Mouse (Mus musculus) neural tube, embryonic 13.5 days (tissue): Measurements from ENCODE around the gene Pald1. TPM values are rescaled to one million over a fixed set of nuclear protein-coding genes. Genes with fewer than 3 reads are reported as not detected.

Experiments
- ATAC-seq: fragments of 200-750 bp; cut with Nextera tagmentation; 2 replicates; pipeline ENCODE4 v1.8.0; 2017; ENCODE audit warnings: low read depth, mild to moderate bottlenecking, moderate TSS enrichment, moderate library complexity
- H3K27ac ChIP-seq: fragments of 300-500 bp; sonication (generic); replicated peaks from 2 replicates; pipeline ENCODE4 v1.5.1; 2015; ENCODE audit warnings: moderate library complexity, mild to moderate bottlenecking, inconsistent platforms
- H3K27me3 ChIP-seq: fragments of 300-500 bp; sonication (generic); 2 replicates; pipeline ENCODE4 v1.6.1; 2015; ENCODE audit warnings: mild to moderate bottlenecking, inconsistent platforms
- H3K36me3 ChIP-seq: fragments of 300-500 bp; sonication (generic); 2 replicates; pipeline ENCODE4 v1.6.1; 2015; ENCODE audit warnings: mild to moderate bottlenecking, inconsistent platforms
- H3K4me1 ChIP-seq: fragments of 300-500 bp; sonication (generic); replicated peaks from 2 replicates; pipeline ENCODE4 v1.6.1; 2015; ENCODE audit warnings: inconsistent platforms
- H3K4me2 ChIP-seq: fragments of 300-500 bp; sonication (generic); 2 replicates; pipeline ENCODE4 v1.6.1; 2015; ENCODE audit warnings: inconsistent platforms, mild to moderate bottlenecking, moderate library complexity
- H3K4me3 ChIP-seq: fragments of 300-500 bp; sonication (generic); 2 replicates; pipeline ENCODE4 v1.5.1; 2015; ENCODE audit warnings: mild to moderate bottlenecking, inconsistent platforms
- H3K9ac ChIP-seq: fragments of 300-500 bp; sonication (generic); 2 replicates; pipeline ENCODE4 v1.6.1; 2015; ENCODE audit warnings: moderate library complexity, mild to moderate bottlenecking, inconsistent platforms
- H3K9me3 ChIP-seq: fragments of 300-500 bp; sonication (generic); 2 replicates; pipeline ENCODE4 v1.6.1; 2016; ENCODE audit warnings: inconsistent platforms
- WGBS: fragments of 180-500 bp; shearing (Covaris S2); methylation state at CpG from one replicate; pipeline ENCODE4 v1.1.7; 2015; 5-methylcytosine and 5-hydroxymethylcytosine counted together
- polyA plus RNA-seq: library from polyadenylated mRNA; unstranded; fragments of >200 nt; fragmentation: Nextera tagmentation; extraction: Ambion mirVana; gene quantifications from 2 replicates; pipeline ENCODE4 v1.2.1, GENCODE M21; 2015

The Pald1 gene
- polyA plus RNA-seq, 1 experiment from 2014 or later = 31.5 TPM

DNA sequence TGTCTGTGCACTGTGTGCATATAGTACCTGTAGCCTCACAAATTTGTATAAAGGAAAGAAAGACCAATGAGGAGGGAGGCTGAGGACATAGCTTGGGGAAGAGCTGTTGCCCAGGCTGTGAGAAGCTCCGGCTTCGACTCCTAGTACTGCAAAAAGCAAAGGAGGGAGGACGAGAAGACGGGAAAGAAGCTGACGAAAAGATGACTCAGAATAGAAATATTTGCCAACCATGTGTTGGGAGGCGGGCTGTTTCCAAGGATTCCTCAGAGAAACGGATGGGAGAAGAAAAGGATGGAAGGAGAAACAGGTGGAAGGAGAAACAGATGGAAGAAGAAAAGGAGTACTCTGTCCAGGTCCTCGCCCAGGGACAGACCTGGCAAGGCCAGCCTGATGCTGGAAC is 89.1 kb downstream of the Pald1 start:
- Histone ChIP-seq H3K27ac (no peak overlapping the region), H3K9ac (no peak overlapping the region), H3K4me1 (no peaks in the 10 kb centered on the region), H3K9me3 (no peaks in the 10 kb centered on the region), H3K4me3 (no peak overlapping the region), H3K4me2 (no peak overlapping the region), H3K27me3 (no peaks in the 10 kb centered on the region), H3K36me3 (no peaks in the 10 kb centered on the region)
- WGBS = 83% methylated on average over 8 of the region's 8 CpGs
- no peak for ATAC-seq

DNA sequence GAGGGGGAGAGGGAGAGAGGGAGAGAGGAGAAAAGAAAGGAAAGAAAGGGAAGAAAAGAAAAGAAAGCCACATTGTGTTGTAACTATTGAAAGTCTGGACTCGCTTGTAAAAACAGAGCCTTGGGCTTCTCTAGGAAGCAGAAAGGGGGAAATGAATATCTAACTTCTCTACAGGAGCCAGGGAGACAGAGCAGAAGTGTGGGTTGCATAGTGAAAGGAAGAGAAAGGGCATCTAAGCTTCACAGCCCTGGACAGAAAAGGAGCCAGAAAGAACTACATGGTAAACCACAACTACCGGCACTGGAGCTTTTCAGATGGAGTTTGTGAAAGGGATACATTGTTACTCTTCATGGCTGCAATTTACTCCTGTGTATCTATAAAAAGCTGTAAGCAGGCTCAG is 92.9 kb downstream of the Pald1 start:
- Histone ChIP-seq H3K4me2 (no peak overlapping the region), H3K27ac (no peak overlapping the region), H3K27me3 (no peaks in the 10 kb centered on the region), H3K9me3 (no peaks in the 10 kb centered on the region), H3K4me1 (no peaks in the 10 kb centered on the region), H3K36me3 (no peaks in the 10 kb centered on the region), H3K4me3 (no peak overlapping the region), H3K9ac (no peak overlapping the region)
- no peak for ATAC-seq
- WGBS = 19% methylated on average over 2 of the region's 2 CpGs

- no peak overlapping the region for H3K9ac ChIP-seq
- H3K36me3 ChIP-seq = no peaks in the 10 kb centered on the region
- no peaks in the 10 kb centered on the region for H3K27me3 ChIP-seq
- 85% methylated on average over 2 of the region's 2 CpGs for WGBS
- H3K4me1 ChIP-seq = no peaks in the 10 kb centered on the region
- no peak overlapping the region for H3K4me3 ChIP-seq
- H3K9me3 ChIP-seq = no peaks in the 10 kb centered on the region
- no peak overlapping the region for H3K4me2 ChIP-seq
- ATAC-seq = no peak
- H3K27ac ChIP-seq = no peak overlapping the region
Measured at GRCm38 (mm10) chr10:61290016-61290415, 93.3 kb downstream of the Pald1 start.

GRCm38 (mm10) chr10:61286246-61286645 is 97.1 kb downstream of the Pald1 start:
- no peak overlapping the region for H3K4me2 ChIP-seq
- H3K36me3 ChIP-seq = no peaks in the 10 kb centered on the region
- H3K9ac ChIP-seq = no peak overlapping the region
- H3K27me3 ChIP-seq = no peaks in the 10 kb centered on the region
- H3K4me1 ChIP-seq = no peaks in the 10 kb centered on the region
- H3K27ac ChIP-seq = no peak overlapping the region
- no peak overlapping the region for H3K4me3 ChIP-seq
- 76% methylated on average over 7 of the region's 7 CpGs for WGBS
- no peak for ATAC-seq
- no peaks in the 10 kb centered on the region for H3K9me3 ChIP-seq

GRCm38 (mm10) chr10:61285271-61285670 is 98.1 kb downstream of the Pald1 start:
- 73% methylated on average over 11 of the region's 11 CpGs for WGBS
- no peak for ATAC-seq

GRCm38 (mm10) chr10:61284309-61284708 is 99.0 kb downstream of the Pald1 start:
- ATAC-seq = no peak
- no peak overlapping the region for H3K4me3 ChIP-seq
- WGBS = 89% methylated on average over 4 of the region's 4 CpGs
- no peak overlapping the region for H3K4me2 ChIP-seq
- H3K36me3 ChIP-seq = no peaks in the 10 kb centered on the region
- no peak overlapping the region for H3K9ac ChIP-seq
- no peaks in the 10 kb centered on the region for H3K4me1 ChIP-seq
- no peak overlapping the region for H3K27ac ChIP-seq
- H3K9me3 ChIP-seq = no peaks in the 10 kb centered on the region
- no peaks in the 10 kb centered on the region for H3K27me3 ChIP-seq

More at GRCm38 (mm10) chr10:61285271-61285670, 98.1 kb downstream of the Pald1 start:
- H3K4me1 ChIP-seq = no peaks in the 10 kb centered on the region
- no peak overlapping the region for H3K4me2 ChIP-seq
- H3K9me3 ChIP-seq = no peaks in the 10 kb centered on the region
- H3K27me3 ChIP-seq = no peaks in the 10 kb centered on the region
- no peak overlapping the region for H3K4me3 ChIP-seq
- 0 out of 2 replicates have a peak overlapping the region, but pooled peaks have one; percentile 9 for H3K27ac ChIP-seq
- H3K36me3 ChIP-seq = no peaks in the 10 kb centered on the region
- H3K9ac ChIP-seq = no peak overlapping the region

GRCm38 (mm10) chr10:61281115-61281514 is 102.2 kb downstream of the Pald1 start:
- Histone ChIP-seq H3K4me2 (no peak overlapping the region), H3K9me3 (no peaks in the 10 kb centered on the region), H3K36me3 (no peaks in the 10 kb centered on the region), H3K4me3 (no peak overlapping the region), H3K4me1 (0 out of 2 replicates have a peak, but pooled peaks cover 3% of the 10 kb centered on the region), H3K27ac (no peak overlapping the region), H3K9ac (no peak overlapping the region), H3K27me3 (no peaks in the 10 kb centered on the region)
- 83% methylated on average over 5 of the region's 5 CpGs for WGBS
- ATAC-seq = no peak

GRCm38 (mm10) chr10:61277918-61278674 is 105.2 kb downstream of the Pald1 start:
- ATAC-seq = no peak
- Histone ChIP-seq H3K36me3 (no peaks in the 10 kb centered on the region), H3K9me3 (no peaks in the 10 kb centered on the region), H3K27me3 (peaks cover 21% of the 10 kb centered on the region), H3K4me1 (peaks cover 11% of the 10 kb centered on the region; the same call in 1 of the 2 replicates), H3K4me3 (no peak overlapping the region), H3K27ac (no peak overlapping the region), H3K9ac (no peak overlapping the region), H3K4me2 (no peak overlapping the region)
- 65% methylated on average over 14 of the region's 14 CpGs for WGBS

DNA sequence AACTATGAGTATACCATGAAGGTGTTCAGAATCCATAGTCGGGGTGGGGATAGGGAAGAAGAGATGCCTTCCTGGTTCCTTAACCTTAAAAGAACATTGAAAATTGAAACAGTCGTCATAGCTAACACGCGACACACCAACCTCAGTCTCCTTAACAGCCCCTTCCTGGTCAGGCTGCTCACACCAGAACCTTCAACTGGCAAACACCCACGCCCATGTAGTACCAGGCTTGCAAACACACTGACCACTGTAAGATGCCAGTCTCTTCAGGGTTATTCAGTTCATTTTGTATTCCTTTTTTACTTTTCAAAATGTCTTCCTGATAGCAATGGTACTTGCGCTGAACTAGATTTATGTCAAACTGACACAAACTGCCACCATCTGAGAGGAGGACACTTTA is 106.3 kb downstream of the Pald1 start:
- no peak overlapping the region for H3K4me3 ChIP-seq
- no peaks in the 10 kb centered on the region for H3K9me3 ChIP-seq
- no peaks in the 10 kb centered on the region for H3K36me3 ChIP-seq
- peaks cover 31% of the 10 kb centered on the region for H3K27me3 ChIP-seq
- no peak for ATAC-seq
- H3K4me2 ChIP-seq = no peak overlapping the region
- no peak overlapping the region for H3K9ac ChIP-seq
- peaks cover 20% of the 10 kb centered on the region for H3K4me1 ChIP-seq
- H3K27ac ChIP-seq = no peak overlapping the region
- WGBS = 95% methylated on average over 6 of the region's 6 CpGs

DNA sequence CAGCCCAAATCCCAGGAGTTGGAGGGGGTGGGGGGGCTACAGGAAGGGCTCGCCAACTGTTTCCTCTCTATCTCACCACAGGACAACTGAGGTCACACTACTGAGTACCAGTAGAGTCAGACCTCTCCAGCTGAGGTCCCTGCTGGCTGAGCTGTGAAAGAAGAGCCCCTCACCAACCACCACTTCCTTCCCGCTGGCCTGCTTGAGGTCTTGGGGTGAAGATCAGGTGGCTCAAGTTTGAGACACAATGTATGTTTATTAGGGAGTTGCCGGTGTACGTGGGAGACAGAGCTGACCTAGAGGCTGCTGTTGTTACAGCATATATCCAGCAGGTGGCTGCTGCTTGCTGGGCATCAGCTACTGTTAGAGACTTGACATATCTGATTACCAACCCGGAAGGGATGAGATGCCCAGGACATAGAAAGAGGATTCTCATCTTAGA is 107.6 kb downstream of the Pald1 start:
- Histone ChIP-seq H3K9ac (no peak overlapping the region), H3K27me3 (peaks cover 35% of the 10 kb centered on the region), H3K9me3 (no peaks in the 10 kb centered on the region), H3K27ac (no peak overlapping the region), H3K4me1 (peaks cover 20% of the 10 kb centered on the region), H3K4me2 (no peak overlapping the region), H3K36me3 (no peaks in the 10 kb centered on the region), H3K4me3 (no peak overlapping the region)
- 8% methylated on average over 5 of the region's 5 CpGs for WGBS
- peak; percentile 48; the same call in 1 of the 2 replicates for ATAC-seq

GRCm38 (mm10) chr10:61274532-61274931 is 108.8 kb downstream of the Pald1 start:
- H3K9me3 ChIP-seq = no peaks in the 10 kb centered on the region
- H3K27ac ChIP-seq = no peak overlapping the region
- peaks cover 35% of the 10 kb centered on the region for H3K27me3 ChIP-seq
- H3K4me2 ChIP-seq = no peak overlapping the region
- no peak overlapping the region for H3K4me3 ChIP-seq
- WGBS = 66% methylated on average over 2 of the region's 2 CpGs
- no peaks in the 10 kb centered on the region for H3K36me3 ChIP-seq
- H3K4me1 ChIP-seq = peaks cover 20% of the 10 kb centered on the region
- H3K9ac ChIP-seq = no peak overlapping the region
- no peak for ATAC-seq

GRCm38 (mm10) chr10:61273844-61274215 is 109.5 kb downstream of the Pald1 start:
- Histone ChIP-seq H3K9ac (peak overlapping the region; percentile 73; the same call in 1 of the 2 replicates), H3K9me3 (no peaks in the 10 kb centered on the region), H3K27ac (no peak overlapping the region), H3K4me1 (peaks cover 20% of the 10 kb centered on the region), H3K36me3 (no peaks in the 10 kb centered on the region), H3K27me3 (peaks cover 35% of the 10 kb centered on the region), H3K4me2 (peak overlapping the region; percentile 94), H3K4me3 (peak overlapping the region; percentile 52)
- ATAC-seq = no peak
- 45% methylated on average over 7 of the region's 7 CpGs for WGBS
